Comparison of ENCODE assay signal across 27 mouse cellular contexts in the genomic region with DNA sequence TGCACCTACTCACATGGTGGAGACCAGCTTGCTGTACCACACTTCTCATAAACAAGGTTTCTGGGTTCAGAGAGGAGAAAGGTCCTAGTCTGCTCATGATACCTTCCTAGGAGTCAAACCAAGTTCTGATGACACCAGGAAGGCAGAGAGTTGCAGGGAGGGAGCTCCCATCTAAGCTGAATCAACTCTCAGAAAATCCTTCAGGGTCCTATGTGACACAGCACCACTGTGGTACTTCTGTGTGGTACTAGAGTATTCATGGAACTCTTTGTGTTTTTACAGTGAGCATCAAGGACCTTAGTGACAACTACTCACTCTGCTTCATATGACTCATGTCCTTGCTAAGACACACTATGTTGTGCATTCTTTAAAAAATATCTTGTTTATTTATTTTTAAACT. TPM values are rescaled to one million over a fixed set of nuclear protein-coding genes. Genes with fewer than 3 reads are reported as not detected.
"Had no signal": no experiment of that assay in that cellular context is flagged by ENCODE, and none has a peak within 500 bp of the region (broad histone marks: within the 10 kb centered on the region; RNA-seq: fewer than 3 reads in every experiment).

No protein-coding gene starts in this region.

- H3K27me3 ChIP-seq: embryonic facial prominence, embryonic 12.5 days; embryonic facial prominence, embryonic 13.5 days; embryonic facial prominence, embryonic 15.5 days; forebrain, embryonic 12.5 days; forebrain, embryonic 13.5 days; forebrain, embryonic 15.5 days had no signal

- H3K4me1 ChIP-seq: embryonic facial prominence, embryonic 12.5 days; embryonic facial prominence, embryonic 13.5 days; embryonic facial prominence, embryonic 15.5 days; forebrain, embryonic 12.5 days; forebrain, embryonic 13.5 days; forebrain, embryonic 15.5 days had no signal

- ATAC-seq: forebrain, embryonic 13.5 days; forebrain, embryonic 14.5 days; forebrain, embryonic 15.5 days; forebrain, embryonic 16.5 days; forebrain, postnatal 0 days had no signal

- H3K9me3 ChIP-seq: embryonic facial prominence, embryonic 10.5 days; embryonic facial prominence, embryonic 12.5 days; embryonic facial prominence, embryonic 13.5 days; embryonic facial prominence, embryonic 15.5 days; forebrain, embryonic 10.5 days; forebrain, embryonic 12.5 days; forebrain, embryonic 13.5 days; forebrain, embryonic 15.5 days had no signal

- DNase-seq: cerebellum, adult 9-10 months; cerebellum, adult 9-11 months; cerebellum, postnatal 10 days; cerebellum, postnatal 14 days; cerebellum, postnatal 25 days; cerebellum, postnatal 36 days; embryo, embryonic 11 days; forebrain, postnatal 0 days; gastrocnemius, adult 2 months; gastrocnemius, postnatal 10 days; gastrocnemius, postnatal 14 days; gastrocnemius, postnatal 25 days; gastrocnemius, postnatal 36 days; heart, adult 18-20 months; heart, adult 2 months had no signal

- H3K27ac ChIP-seq: embryonic facial prominence, embryonic 10.5 days; embryonic facial prominence, embryonic 12.5 days; embryonic facial prominence, embryonic 13.5 days; embryonic facial prominence, embryonic 15.5 days; forebrain, embryonic 10.5 days; forebrain, embryonic 12.5 days; forebrain, embryonic 13.5 days; forebrain, embryonic 15.5 days; gastrocnemius, adult 2 months; heart, adult 2 months had no signal

- H3K4me3 ChIP-seq: embryonic facial prominence, embryonic 10.5 days; embryonic facial prominence, embryonic 12.5 days; embryonic facial prominence, embryonic 13.5 days; embryonic facial prominence, embryonic 15.5 days; erythroblast, embryonic 14.5 days; forebrain, embryonic 10.5 days; forebrain, embryonic 12.5 days; forebrain, embryonic 13.5 days; forebrain, embryonic 15.5 days; gastrocnemius, adult 2 months; heart, adult 2 months had no signal

- H3K9ac ChIP-seq: embryonic facial prominence, embryonic 12.5 days; embryonic facial prominence, embryonic 13.5 days; embryonic facial prominence, embryonic 15.5 days; forebrain, embryonic 12.5 days; forebrain, embryonic 13.5 days; forebrain, embryonic 15.5 days; forebrain, postnatal 0 days had no signal

- H3K4me2 ChIP-seq: embryonic facial prominence, embryonic 12.5 days; embryonic facial prominence, embryonic 13.5 days; embryonic facial prominence, embryonic 15.5 days; forebrain, embryonic 12.5 days; forebrain, embryonic 13.5 days; forebrain, embryonic 15.5 days had no signal

RNA-seq across cellular contexts. Expression of gene Ecm1, which starts 21.3 kb away (rescaled TPM):
- total RNA-seq: common myeloid progenitor, adult 5-6 weeks had no signal
